Mouse (Mus musculus): ENCODE measurements around the gene Cdk1. TPM values are rescaled to one million over a fixed set of nuclear protein-coding genes. Genes with fewer than 3 reads are reported as not detected.
"Not testable (repeated sequence)": the region's sequence is repeated elsewhere in the genome, so short reads cannot be mapped to it uniquely, and the experiment has no call there.

The Cdk1 gene
- polyA plus RNA-seq, 1 experiment from 2014 or later, result 370 TPM

GRCm38 (mm10) chr10:69353086-69353479 is 345 bp upstream of the Cdk1 start:
- ATAC-seq (ENCODE audit: insufficient read depth, low FRiP score, low TSS enrichment), result peak; percentile 59
- H3K27ac ChIP-seq (ENCODE audit: low read depth, low read length); H3K4me1 ChIP-seq (ENCODE audit: control insufficient read depth, insufficient read depth, low read length); H3K9me3 ChIP-seq (ENCODE audit: control insufficient read depth, low read length); DNase-seq (ENCODE audit: low spot score); H3K27me3 ChIP-seq (ENCODE audit: control insufficient read depth, insufficient read depth, low read length); H3K36me3 ChIP-seq (ENCODE audit: control insufficient read depth, insufficient read depth, low read length): not testable (repeated sequence)
- WGBS, result 33% methylated on average over 5 of the region's 5 CpGs
- Histone ChIP-seq H3K9ac (ENCODE audit: low read length) (0 out of 2 replicates have a peak overlapping the region, but pooled peaks have one; percentile 87), H3K4me2 (ENCODE audit: low read depth) (peak overlapping the region; percentile 45), H3K4me3 (ENCODE audit: low read depth, low read length) (peak overlapping the region; percentile 65; the same call in 1 of the 2 replicates)

DNA sequence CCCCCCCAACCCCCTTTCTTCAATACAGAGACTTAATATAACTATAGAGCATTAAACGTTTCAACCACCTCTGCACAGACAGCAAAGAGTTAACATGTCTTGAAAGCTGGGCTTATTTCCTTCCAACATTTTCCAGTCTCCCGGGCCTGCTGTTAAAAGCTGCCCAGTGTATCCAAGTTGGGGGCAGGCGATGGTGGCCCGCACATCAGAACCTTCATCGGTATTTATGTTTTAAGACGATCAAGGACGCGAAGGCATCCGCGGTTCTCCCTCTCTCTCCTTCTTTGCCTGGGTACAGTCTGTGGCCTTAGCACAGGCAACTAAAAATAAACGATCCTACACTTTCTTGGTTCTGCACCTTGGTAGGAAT is 911 bp downstream of the Cdk1 start:
- H3K27ac ChIP-seq (ENCODE audit: low read depth, low read length), result no peak overlapping the region
- peaks cover 4% of the 10 kb centered on the region; the same call in 1 of the 2 replicates for H3K4me1 ChIP-seq (ENCODE audit: control insufficient read depth, insufficient read depth, low read length)
- peaks cover 2% of the 10 kb centered on the region; the same call in 1 of the 2 replicates for H3K36me3 ChIP-seq (ENCODE audit: control insufficient read depth, insufficient read depth, low read length)
- no peaks in the 10 kb centered on the region for H3K9me3 ChIP-seq (ENCODE audit: control insufficient read depth, low read length)
- 0% methylated on average over 11 of the region's 11 CpGs for WGBS
- ATAC-seq (ENCODE audit: insufficient read depth, low FRiP score, low TSS enrichment), result no peak
- H3K27me3 ChIP-seq (ENCODE audit: control insufficient read depth, insufficient read depth, low read length), result no peaks in the 10 kb centered on the region
- DNase-seq (ENCODE audit: low spot score), result peak; percentile 18
- peak overlapping the region; percentile 87 for H3K9ac ChIP-seq (ENCODE audit: low read length)
- peak overlapping the region; percentile 65 for H3K4me3 ChIP-seq (ENCODE audit: low read depth, low read length)
- H3K4me2 ChIP-seq (ENCODE audit: low read depth), result peak overlapping the region; percentile 45

DNA sequence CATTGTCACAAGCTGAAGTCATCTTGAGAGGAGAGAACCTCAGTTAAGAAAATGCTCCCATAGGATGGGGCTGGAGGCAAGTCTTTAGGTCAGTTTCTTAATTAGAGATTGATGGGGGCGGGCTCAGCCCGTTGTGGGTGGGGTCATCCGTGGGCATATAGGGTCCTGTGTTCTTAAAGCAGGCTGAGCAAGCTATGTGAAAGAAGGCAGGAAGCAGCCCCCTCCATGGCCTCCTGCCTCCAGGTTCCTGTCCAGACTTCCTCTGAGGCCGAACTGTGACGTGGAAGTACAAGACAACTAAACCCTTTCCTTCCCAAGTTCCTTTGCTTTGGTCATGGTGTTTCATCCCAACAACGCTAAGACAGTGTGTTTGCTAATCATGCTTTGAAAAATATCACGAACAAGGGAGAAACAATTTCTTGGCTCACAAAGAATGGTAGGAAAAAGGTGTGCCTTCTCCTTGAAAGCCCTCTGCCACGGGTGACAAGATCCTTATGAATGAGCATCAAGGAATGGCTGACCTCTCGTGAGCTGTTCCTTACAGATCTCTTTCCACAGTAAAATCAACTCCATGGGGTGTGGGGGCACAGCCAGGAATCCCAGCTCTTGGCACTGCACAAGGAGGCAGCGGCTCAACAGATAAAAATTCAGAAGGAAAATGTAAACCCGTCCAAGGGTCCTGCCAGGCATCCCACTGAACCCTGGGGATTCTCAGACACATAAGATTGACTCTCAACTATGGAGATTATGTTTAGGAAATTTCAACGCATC is 1.5 kb downstream of the Cdk1 start:
- no peak for ATAC-seq (ENCODE audit: insufficient read depth, low FRiP score, low TSS enrichment)

GRCm38 (mm10) chr10:69348206-69348605 is 4.5 kb downstream of the Cdk1 start:
- peaks cover 4% of the 10 kb centered on the region; the same call in 1 of the 2 replicates for H3K4me1 ChIP-seq (ENCODE audit: control insufficient read depth, insufficient read depth, low read length)
- H3K4me2 ChIP-seq (ENCODE audit: low read depth), result no peak overlapping the region
- no peak overlapping the region for H3K9ac ChIP-seq (ENCODE audit: low read length)
- H3K36me3 ChIP-seq (ENCODE audit: control insufficient read depth, insufficient read depth, low read length), result peaks cover 16% of the 10 kb centered on the region
- 68% methylated on average over 8 of the region's 8 CpGs for WGBS
- H3K27me3 ChIP-seq (ENCODE audit: control insufficient read depth, insufficient read depth, low read length), result no peaks in the 10 kb centered on the region
- no peak overlapping the region for H3K27ac ChIP-seq (ENCODE audit: low read depth, low read length)
- no peak overlapping the region for H3K4me3 ChIP-seq (ENCODE audit: low read depth, low read length)
- DNase-seq (ENCODE audit: low spot score), result no peak
- no peak for ATAC-seq (ENCODE audit: insufficient read depth, low FRiP score, low TSS enrichment)
- no peaks in the 10 kb centered on the region for H3K9me3 ChIP-seq (ENCODE audit: control insufficient read depth, low read length)

More for the DNA sequence above, 1.5 kb downstream of the Cdk1 start:
- peaks cover 4% of the 10 kb centered on the region; the same call in 1 of the 2 replicates for H3K4me1 ChIP-seq (ENCODE audit: control insufficient read depth, insufficient read depth, low read length)
- peak overlapping the region; percentile 65 for H3K4me3 ChIP-seq (ENCODE audit: low read depth, low read length)
- H3K9ac ChIP-seq (ENCODE audit: low read length), result peak overlapping the region; percentile 87
- 32% methylated on average over 12 of the region's 12 CpGs for WGBS
- peaks cover 2% of the 10 kb centered on the region; the same call in 1 of the 2 replicates for H3K36me3 ChIP-seq (ENCODE audit: control insufficient read depth, insufficient read depth, low read length)
- H3K27me3 ChIP-seq (ENCODE audit: control insufficient read depth, insufficient read depth, low read length), result no peaks in the 10 kb centered on the region
- H3K9me3 ChIP-seq (ENCODE audit: control insufficient read depth, low read length), result no peaks in the 10 kb centered on the region
- peak; percentile 42 for DNase-seq (ENCODE audit: low spot score)
- no peak overlapping the region for H3K27ac ChIP-seq (ENCODE audit: low read depth, low read length)
- H3K4me2 ChIP-seq (ENCODE audit: low read depth), result peak overlapping the region; percentile 45

DNA sequence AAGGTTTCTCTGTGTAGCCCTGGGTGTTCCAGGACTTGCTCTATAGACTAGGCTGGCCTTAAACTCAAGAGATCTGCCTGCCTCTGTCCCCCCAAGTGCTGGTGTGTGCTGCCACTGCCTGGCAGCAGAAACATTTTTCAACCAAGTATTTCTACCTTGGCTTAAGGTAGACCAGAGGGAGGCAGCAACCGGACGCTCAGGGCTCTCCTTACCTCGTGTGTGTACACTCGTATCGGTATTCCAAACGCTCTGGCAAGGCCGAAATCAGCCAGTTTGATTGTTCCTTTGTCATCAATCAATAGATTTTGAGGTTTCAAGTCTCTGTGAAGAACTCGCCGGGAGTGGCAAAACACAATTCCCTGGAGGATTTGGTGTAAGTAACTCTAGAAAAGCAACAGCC is 10.4 kb downstream of the Cdk1 start:
- Histone ChIP-seq H3K4me3 (ENCODE audit: low read depth, low read length) (no peak overlapping the region), H3K9me3 (ENCODE audit: control insufficient read depth, low read length) (no peaks in the 10 kb centered on the region), H3K27me3 (ENCODE audit: control insufficient read depth, insufficient read depth, low read length) (no peaks in the 10 kb centered on the region), H3K4me2 (ENCODE audit: low read depth) (no peak overlapping the region), H3K9ac (ENCODE audit: low read length) (no peak overlapping the region), H3K4me1 (ENCODE audit: control insufficient read depth, insufficient read depth, low read length) (no peaks in the 10 kb centered on the region), H3K27ac (ENCODE audit: low read depth, low read length) (no peak overlapping the region), H3K36me3 (ENCODE audit: control insufficient read depth, insufficient read depth, low read length) (peaks cover 35% of the 10 kb centered on the region)
- WGBS, result 85% methylated on average over 9 of the region's 9 CpGs
- ATAC-seq (ENCODE audit: insufficient read depth, low FRiP score, low TSS enrichment), result no peak
- DNase-seq (ENCODE audit: low spot score), result no peak

GRCm38 (mm10) chr10:69341570-69342227 is 11.0 kb downstream of the Cdk1 start:
- H3K9me3 ChIP-seq (ENCODE audit: control insufficient read depth, low read length), result no peaks in the 10 kb centered on the region
- no peaks in the 10 kb centered on the region for H3K4me1 ChIP-seq (ENCODE audit: control insufficient read depth, insufficient read depth, low read length)
- peaks cover 37% of the 10 kb centered on the region for H3K36me3 ChIP-seq (ENCODE audit: control insufficient read depth, insufficient read depth, low read length)
- 61% methylated on average over 6 of the region's 6 CpGs for WGBS
- H3K4me3 ChIP-seq (ENCODE audit: low read depth, low read length), result no peak overlapping the region
- no peak overlapping the region for H3K27ac ChIP-seq (ENCODE audit: low read depth, low read length)
- ATAC-seq (ENCODE audit: insufficient read depth, low FRiP score, low TSS enrichment) (no peak), DNase-seq (ENCODE audit: low spot score) (no peak)
- no peaks in the 10 kb centered on the region for H3K27me3 ChIP-seq (ENCODE audit: control insufficient read depth, insufficient read depth, low read length)
- no peak overlapping the region for H3K9ac ChIP-seq (ENCODE audit: low read length)
- no peak overlapping the region for H3K4me2 ChIP-seq (ENCODE audit: low read depth)

- no peak overlapping the region for H3K9ac ChIP-seq (ENCODE audit: low read length)
- ATAC-seq (ENCODE audit: insufficient read depth, low FRiP score, low TSS enrichment) (no peak), DNase-seq (ENCODE audit: low spot score) (no peak)
- no peak overlapping the region for H3K27ac ChIP-seq (ENCODE audit: low read depth, low read length)
- no peak overlapping the region for H3K4me3 ChIP-seq (ENCODE audit: low read depth, low read length)
- no peaks in the 10 kb centered on the region for H3K9me3 ChIP-seq (ENCODE audit: control insufficient read depth, low read length)
- no peak overlapping the region for H3K4me2 ChIP-seq (ENCODE audit: low read depth)
- WGBS, result 96% methylated on average over 6 of the region's 6 CpGs
- H3K27me3 ChIP-seq (ENCODE audit: control insufficient read depth, insufficient read depth, low read length), result no peaks in the 10 kb centered on the region
- H3K4me1 ChIP-seq (ENCODE audit: control insufficient read depth, insufficient read depth, low read length), result no peaks in the 10 kb centered on the region
- H3K36me3 ChIP-seq (ENCODE audit: control insufficient read depth, insufficient read depth, low read length), result peaks cover 34% of the 10 kb centered on the region
These were observed 12.7 kb downstream of the Cdk1 start for GRCm38 (mm10) chr10:69340001-69340400.

- Histone ChIP-seq H3K36me3 (ENCODE audit: control insufficient read depth, insufficient read depth, low read length) (peaks cover 13% of the 10 kb centered on the region), H3K9me3 (ENCODE audit: control insufficient read depth, low read length) (no peaks in the 10 kb centered on the region), H3K27ac (ENCODE audit: low read depth, low read length) (no peak overlapping the region), H3K4me3 (ENCODE audit: low read depth, low read length) (no peak overlapping the region), H3K27me3 (ENCODE audit: control insufficient read depth, insufficient read depth, low read length) (no peaks in the 10 kb centered on the region), H3K4me2 (ENCODE audit: low read depth) (no peak overlapping the region), H3K9ac (ENCODE audit: low read length) (no peak overlapping the region), H3K4me1 (ENCODE audit: control insufficient read depth, insufficient read depth, low read length) (no peaks in the 10 kb centered on the region)
- WGBS, result 96% methylated on average over 11 of the region's 11 CpGs
- no peak for ATAC-seq (ENCODE audit: insufficient read depth, low FRiP score, low TSS enrichment)
- no peak for DNase-seq (ENCODE audit: low spot score)
These were observed 16.5 kb downstream of the Cdk1 start for GRCm38 (mm10) chr10:69336219-69336618.

- Histone ChIP-seq H3K36me3 (ENCODE audit: control insufficient read depth, insufficient read depth, low read length) (peaks cover 13% of the 10 kb centered on the region), H3K9ac (ENCODE audit: low read length) (no peak overlapping the region), H3K27me3 (ENCODE audit: control insufficient read depth, insufficient read depth, low read length) (no peaks in the 10 kb centered on the region), H3K4me3 (ENCODE audit: low read depth, low read length) (no peak overlapping the region), H3K9me3 (ENCODE audit: control insufficient read depth, low read length) (no peaks in the 10 kb centered on the region), H3K4me2 (ENCODE audit: low read depth) (no peak overlapping the region), H3K27ac (ENCODE audit: low read depth, low read length) (no peak overlapping the region), H3K4me1 (ENCODE audit: control insufficient read depth, insufficient read depth, low read length) (no peaks in the 10 kb centered on the region)
- ATAC-seq (ENCODE audit: insufficient read depth, low FRiP score, low TSS enrichment) (no peak), DNase-seq (ENCODE audit: low spot score) (no peak)
- 80% methylated on average over 4 of the region's 4 CpGs for WGBS
These were observed 17.1 kb downstream of the Cdk1 start for GRCm38 (mm10) chr10:69335611-69336010.
